Mouse (Mus musculus) midbrain, embryonic 13.5 days (tissue): ENCODE measurements around the gene Camk1. TPM values are rescaled to one million over a fixed set of nuclear protein-coding genes. Genes with fewer than 3 reads are reported as not detected.
"Not testable (repeated sequence)": the region's sequence is repeated elsewhere in the genome, so short reads cannot be mapped to it uniquely, and the experiment has no call there.

Source experiments
- ATAC-seq: fragments of 200-750 bp; cut with Nextera tagmentation; 2 replicates; pipeline ENCODE4 v1.8.0; 2017; ENCODE audit warnings: mild to moderate bottlenecking, moderate TSS enrichment, moderate library complexity
- H3K27ac ChIP-seq: fragments of 300-500 bp; sonication (generic); 2 replicates; pipeline ENCODE4 v1.5.1; 2015; ENCODE audit warnings: inconsistent platforms, mild to moderate bottlenecking, moderate library complexity
- H3K27me3 ChIP-seq: fragments of 300-500 bp; sonication (generic); 2 replicates; pipeline ENCODE4 v1.6.1; 2015; ENCODE audit warnings: mild to moderate bottlenecking, inconsistent platforms
- H3K36me3 ChIP-seq: fragments of 300-500 bp; sonication (generic); 2 replicates; pipeline ENCODE4 v1.6.1; 2015; ENCODE audit warnings: mild to moderate bottlenecking, inconsistent platforms
- H3K4me1 ChIP-seq: fragments of 300-500 bp; sonication (generic); replicated peaks from 2 replicates; pipeline ENCODE4 v1.6.1; 2015; ENCODE audit warnings: inconsistent platforms
- H3K4me2 ChIP-seq: fragments of 300-500 bp; sonication (generic); replicated peaks from 2 replicates; pipeline ENCODE4 v1.6.1; 2015; ENCODE audit warnings: moderate library complexity, mild to moderate bottlenecking, inconsistent platforms
- H3K4me3 ChIP-seq: fragments of 300-500 bp; sonication (generic); replicated peaks from 2 replicates; pipeline ENCODE4 v1.5.1; 2015; ENCODE audit warnings: mild to moderate bottlenecking, inconsistent platforms
- H3K9ac ChIP-seq: fragments of 300-500 bp; sonication (generic); replicated peaks from 2 replicates; pipeline ENCODE4 v1.6.1; 2015; ENCODE audit warnings: mild to moderate bottlenecking, inconsistent platforms
- H3K9me3 ChIP-seq: fragments of 300-500 bp; sonication (generic); 2 replicates; pipeline ENCODE4 v1.6.1; 2016; ENCODE audit warnings: mild to moderate bottlenecking, inconsistent platforms
- WGBS: fragments of 180-500 bp; shearing (Covaris S2); methylation state at CpG from one replicate; pipeline ENCODE4 v1.1.7; 2015; 5-methylcytosine and 5-hydroxymethylcytosine counted together
- polyA plus RNA-seq: library from polyadenylated mRNA; unstranded; fragments of >200 nt; fragmentation: Nextera tagmentation; extraction: Ambion mirVana; gene quantifications from 2 replicates; pipeline ENCODE4 v1.2.1, GENCODE M21; 2015

Gene Camk1
- polyA plus RNA-seq, 1 experiment from 2014 or later = 79.4 TPM

GRCm38 (mm10) chr6:113351161-113351560 is 7.4 kb upstream of the Camk1 start:
- Histone ChIP-seq H3K4me1 (no peaks in the 10 kb centered on the region), H3K4me3 (no peak overlapping the region), H3K27ac (no peak overlapping the region), H3K36me3 (no peaks in the 10 kb centered on the region), H3K9me3 (no peaks in the 10 kb centered on the region), H3K9ac (no peak overlapping the region), H3K27me3 (no peaks in the 10 kb centered on the region), H3K4me2 (no peak overlapping the region)
- no peak for ATAC-seq
- 94% methylated on average over 1 of the region's 1 CpGs for WGBS

DNA sequence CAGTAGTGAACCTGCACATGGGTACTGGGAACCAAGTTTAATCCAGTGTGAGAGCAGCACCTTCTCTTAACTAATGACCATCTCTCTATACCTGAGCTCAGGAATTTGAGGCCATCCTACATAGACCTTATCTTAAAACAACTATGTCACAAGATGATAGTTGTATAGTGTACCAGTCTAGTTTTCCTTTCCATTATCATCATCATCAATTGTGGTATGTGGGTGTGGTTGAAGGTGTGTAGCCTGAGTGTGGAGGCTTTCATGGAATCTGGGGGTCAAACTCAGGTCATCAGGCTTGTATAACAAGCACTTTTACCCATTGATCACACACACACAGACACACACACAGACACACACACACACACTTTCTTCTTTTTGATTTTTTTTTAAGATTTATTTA is 6.8 kb upstream of the Camk1 start:
- H3K4me2 ChIP-seq = no peak overlapping the region
- no peak overlapping the region for H3K4me3 ChIP-seq
- no peaks in the 10 kb centered on the region for H3K27me3 ChIP-seq
- H3K9ac ChIP-seq = no peak overlapping the region
- no peaks in the 10 kb centered on the region for H3K9me3 ChIP-seq
- no peaks in the 10 kb centered on the region for H3K36me3 ChIP-seq
- no peak for ATAC-seq
- no peak overlapping the region for H3K27ac ChIP-seq
- H3K4me1 ChIP-seq = no peaks in the 10 kb centered on the region

DNA sequence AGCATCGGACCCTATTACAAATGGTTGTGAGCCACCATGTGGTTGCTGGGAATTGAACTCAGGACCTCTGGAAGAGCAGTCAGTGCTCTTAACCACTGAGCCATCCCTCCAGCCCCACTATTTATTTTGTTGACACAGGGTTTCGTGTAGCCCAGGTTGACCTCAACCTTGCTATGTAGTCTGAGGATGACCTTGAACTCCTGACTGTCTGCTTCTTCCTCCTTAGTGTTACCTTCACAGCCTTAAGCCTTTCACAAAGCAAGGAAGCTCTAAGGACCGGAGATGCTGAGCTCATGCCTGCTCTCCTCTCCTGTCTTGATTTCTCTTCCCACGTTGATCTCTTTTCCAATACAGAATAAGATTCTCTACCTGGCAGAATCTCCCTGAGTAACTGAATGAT is 3.1 kb upstream of the Camk1 start:
- Histone ChIP-seq H3K4me3 (no peak overlapping the region), H3K36me3 (no peaks in the 10 kb centered on the region), H3K27ac (no peak overlapping the region), H3K27me3 (no peaks in the 10 kb centered on the region), H3K9ac (no peak overlapping the region), H3K4me1 (peaks cover 23% of the 10 kb centered on the region), H3K9me3 (no peaks in the 10 kb centered on the region), H3K4me2 (no peak overlapping the region)
- WGBS = 82% methylated on average over 4 of the region's 4 CpGs
- ATAC-seq = no peak

GRCm38 (mm10) chr6:113344321-113344720 is 537 bp upstream of the Camk1 start:
- 54% methylated on average over 2 of the region's 2 CpGs for WGBS
- Histone ChIP-seq H3K27me3 (no peaks in the 10 kb centered on the region), H3K9me3 (no peaks in the 10 kb centered on the region), H3K4me3 (peak overlapping the region; percentile 63; the same call in 1 of the 2 replicates), H3K4me1 (peaks cover 28% of the 10 kb centered on the region), H3K36me3 (peaks cover 9% of the 10 kb centered on the region), H3K4me2 (peak overlapping the region; percentile 86), H3K27ac (no peak overlapping the region), H3K9ac (peak overlapping the region; percentile 91; the same call in 1 of the 2 replicates)
- peak; percentile 16; the same call in 1 of the 2 replicates for ATAC-seq

DNA sequence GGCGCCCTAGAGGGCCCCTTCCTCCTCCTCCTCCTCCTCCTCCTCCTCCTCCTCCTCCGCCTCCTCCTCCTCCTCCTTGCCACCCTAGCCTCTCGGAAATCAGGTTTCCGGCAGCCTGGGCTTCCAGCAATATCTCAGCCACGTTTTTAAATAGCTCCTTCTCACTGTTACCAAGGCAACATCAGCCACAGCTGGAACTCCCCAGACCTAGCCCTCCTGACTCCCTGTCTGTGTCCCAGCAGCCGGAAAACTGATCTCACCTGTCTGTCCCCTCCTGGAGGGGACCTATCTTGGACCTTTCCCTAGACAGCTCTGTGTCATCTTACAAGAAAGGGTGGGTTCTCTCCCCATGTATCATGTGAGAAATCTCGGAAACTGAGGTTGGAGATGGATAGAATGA is 1.5 kb downstream of the Camk1 start:
- Histone ChIP-seq H3K4me1 (peaks cover 28% of the 10 kb centered on the region), H3K27ac (no peak overlapping the region), H3K27me3 (no peaks in the 10 kb centered on the region), H3K4me2 (peak overlapping the region; percentile 86), H3K36me3 (peaks cover 28% of the 10 kb centered on the region), H3K9ac (no peak overlapping the region), H3K4me3 (peak overlapping the region; percentile 63), H3K9me3 (no peaks in the 10 kb centered on the region)
- 34% methylated on average over 4 of the region's 7 CpGs for WGBS
- ATAC-seq = no peak

GRCm38 (mm10) chr6:113341574-113341973 is 2.2 kb downstream of the Camk1 start:
- H3K27ac ChIP-seq = no peak overlapping the region
- no peak for ATAC-seq
- H3K9me3 ChIP-seq = no peaks in the 10 kb centered on the region
- 87% methylated on average over 6 of the region's 6 CpGs for WGBS
- peaks cover 28% of the 10 kb centered on the region for H3K4me1 ChIP-seq
- peaks cover 28% of the 10 kb centered on the region for H3K36me3 ChIP-seq
- H3K27me3 ChIP-seq = no peaks in the 10 kb centered on the region
- H3K9ac ChIP-seq = no peak overlapping the region
- H3K4me2 ChIP-seq = peak overlapping the region; percentile 9; the same call in 1 of the 2 replicates
- no peak overlapping the region for H3K4me3 ChIP-seq

DNA sequence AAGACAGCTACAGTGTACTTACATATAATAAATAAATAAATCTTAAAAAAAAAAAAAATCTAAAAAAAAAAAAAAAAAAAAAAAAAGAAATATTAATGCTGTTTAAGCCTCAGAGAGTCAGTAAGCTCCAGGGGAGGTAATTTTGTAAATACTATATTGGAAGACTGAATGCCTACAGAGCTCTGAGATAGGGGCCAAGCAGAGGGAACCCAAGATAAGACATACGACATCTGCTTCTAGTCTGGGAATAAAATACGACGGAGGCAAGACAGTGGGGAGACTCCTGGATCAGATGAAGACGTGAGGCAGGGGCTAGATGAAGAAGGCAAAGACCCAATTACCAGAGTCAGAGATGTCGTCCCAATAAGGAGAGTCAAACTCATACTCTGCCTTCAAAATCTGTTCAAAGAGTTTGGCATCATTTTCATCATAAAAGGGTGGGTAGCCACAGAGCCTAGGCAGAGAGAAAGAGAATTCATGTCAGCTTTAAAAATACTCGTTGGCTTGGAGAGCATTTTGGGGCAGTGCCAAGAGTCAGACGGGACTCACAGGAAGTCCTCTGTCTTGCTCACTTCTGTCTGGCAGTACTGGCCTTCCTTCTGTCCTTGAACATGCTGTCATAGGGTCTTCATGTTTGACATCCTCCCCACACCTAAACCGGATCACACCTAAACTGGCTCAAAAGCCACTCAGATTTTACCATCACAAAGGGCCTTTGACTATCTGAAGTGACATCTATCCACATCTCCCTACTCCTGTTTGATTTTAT is 6.7 kb downstream of the Camk1 start:
- ATAC-seq = no peak
- 73% methylated on average over 8 of the region's 8 CpGs for WGBS
- H3K4me3 ChIP-seq = no peak overlapping the region

GRCm38 (mm10) chr6:113334216-113334615 is 9.6 kb downstream of the Camk1 start:
- H3K4me1 ChIP-seq = 0 out of 2 replicates have a peak, but pooled peaks cover 4% of the 10 kb centered on the region
- no peak overlapping the region for H3K4me2 ChIP-seq
- H3K9ac ChIP-seq = no peak overlapping the region
- no peak overlapping the region for H3K27ac ChIP-seq
- no peak for ATAC-seq
- WGBS = 85% methylated on average over 6 of the region's 6 CpGs
- H3K4me3 ChIP-seq = no peak overlapping the region
- no peaks in the 10 kb centered on the region for H3K27me3 ChIP-seq
- H3K9me3 ChIP-seq = no peaks in the 10 kb centered on the region
- peaks cover 72% of the 10 kb centered on the region for H3K36me3 ChIP-seq

More for the DNA sequence above, 6.7 kb downstream of the Camk1 start:
- Histone ChIP-seq H3K36me3 (peaks cover 67% of the 10 kb centered on the region), H3K27me3 (no peaks in the 10 kb centered on the region), H3K9me3 (no peaks in the 10 kb centered on the region), H3K4me2 (no peak overlapping the region), H3K9ac (no peak overlapping the region), H3K4me1 (peaks cover 10% of the 10 kb centered on the region), H3K27ac (no peak overlapping the region)

DNA sequence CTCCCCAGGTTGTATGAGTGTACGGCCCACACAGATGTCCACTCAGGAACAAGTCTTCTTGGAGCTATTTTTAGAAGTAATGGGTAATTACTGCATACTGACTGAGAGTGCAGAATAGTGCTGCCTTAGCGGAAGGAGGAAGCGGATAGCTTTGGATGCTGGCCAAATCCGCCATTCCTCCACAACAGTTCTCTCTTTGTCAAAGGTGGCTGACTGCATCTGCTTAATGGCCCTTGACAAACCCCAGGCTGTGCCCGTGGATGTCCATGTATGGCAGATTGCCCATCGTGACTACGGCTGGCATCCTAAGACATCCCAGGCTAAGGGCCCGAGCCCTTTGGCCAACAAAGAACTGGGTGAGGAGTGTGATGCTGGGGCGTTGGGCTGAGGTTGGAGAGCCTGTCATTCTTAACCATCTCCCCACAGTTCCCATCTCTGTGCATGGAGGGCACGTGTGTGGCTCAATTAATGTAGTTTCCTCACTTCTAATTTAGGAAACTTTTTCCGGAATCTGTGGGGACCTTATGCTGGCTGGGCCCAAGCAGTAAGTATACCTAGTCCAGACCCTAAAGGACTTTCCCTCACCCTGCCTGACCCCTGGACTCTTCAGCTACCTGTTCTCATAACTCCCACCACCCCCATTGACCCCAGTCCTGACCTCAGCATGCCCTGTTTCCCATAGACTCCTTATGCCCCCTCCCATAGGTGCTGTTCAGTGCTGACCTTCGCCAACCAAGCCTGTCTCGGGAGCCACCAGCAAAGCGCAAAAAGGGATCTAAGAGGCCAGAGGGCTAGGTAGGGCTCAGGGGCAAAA is 10.4 kb downstream of the Camk1 start:
- Histone ChIP-seq H3K9me3 (no peaks in the 10 kb centered on the region), H3K4me2 (no peak overlapping the region), H3K4me1 (0 out of 2 replicates have a peak, but pooled peaks cover 4% of the 10 kb centered on the region), H3K27ac (peak overlapping the region; percentile 39; the same call in 1 of the 2 replicates), H3K4me3 (no peak overlapping the region), H3K9ac (no peak overlapping the region), H3K36me3 (peaks cover 63% of the 10 kb centered on the region), H3K27me3 (no peaks in the 10 kb centered on the region)
- ATAC-seq = peak; percentile 56
- WGBS = 76% methylated on average over 14 of the region's 14 CpGs

DNA sequence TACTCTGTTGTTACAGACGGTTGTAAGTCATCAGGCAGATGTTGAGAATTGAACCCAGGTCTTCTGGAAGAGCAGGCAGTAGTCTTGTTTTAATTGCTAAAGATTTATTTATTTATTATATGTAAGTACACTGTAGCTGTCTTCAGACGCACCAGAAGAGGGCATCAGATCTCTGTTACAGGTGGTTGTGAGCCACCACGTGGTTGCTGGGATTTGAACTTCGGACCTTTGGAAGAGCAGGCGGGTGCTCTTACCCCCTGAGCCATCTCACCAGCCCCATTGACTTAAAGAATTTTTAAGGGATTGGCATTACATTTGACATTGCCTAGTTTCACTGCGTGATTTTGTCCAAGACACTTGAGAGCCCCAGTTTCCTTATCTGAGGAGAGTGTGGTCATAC is 11.1 kb downstream of the Camk1 start:
- H3K4me2 ChIP-seq, H3K27ac ChIP-seq, H3K9me3 ChIP-seq, H3K9ac ChIP-seq, H3K4me1 ChIP-seq, ATAC-seq, H3K4me3 ChIP-seq, H3K27me3 ChIP-seq: not testable (repeated sequence)
- 81% methylated on average over 6 of the region's 6 CpGs for WGBS
- H3K36me3 ChIP-seq = peaks cover 57% of the 10 kb centered on the region

DNA sequence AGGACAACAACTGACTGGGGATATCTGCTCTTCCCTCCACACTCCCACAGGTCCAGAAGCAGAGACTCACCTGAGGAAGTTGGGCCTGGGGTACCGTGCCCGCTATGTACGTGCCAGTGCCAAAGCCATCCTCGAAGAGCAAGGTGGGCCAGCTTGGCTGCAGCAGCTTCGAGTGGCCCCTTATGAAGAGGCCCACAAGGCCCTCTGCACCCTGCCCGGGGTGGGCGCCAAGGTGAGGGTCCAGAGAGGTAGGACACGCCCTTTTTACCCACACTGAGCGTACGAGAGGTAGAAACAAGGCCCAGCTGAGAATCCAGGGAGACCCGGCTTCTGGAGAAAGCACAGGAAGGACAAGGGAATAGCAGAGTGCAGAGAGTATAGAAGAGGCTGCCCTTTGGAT is 12.1 kb downstream of the Camk1 start:
- Histone ChIP-seq H3K27me3 (no peaks in the 10 kb centered on the region), H3K9ac (no peak overlapping the region), H3K9me3 (no peaks in the 10 kb centered on the region), H3K36me3 (peaks cover 54% of the 10 kb centered on the region), H3K27ac (no peak overlapping the region), H3K4me3 (no peak overlapping the region), H3K4me1 (peaks cover 10% of the 10 kb centered on the region), H3K4me2 (no peak overlapping the region)
- no peak for ATAC-seq
- WGBS = 93% methylated on average over 11 of the region's 11 CpGs

DNA sequence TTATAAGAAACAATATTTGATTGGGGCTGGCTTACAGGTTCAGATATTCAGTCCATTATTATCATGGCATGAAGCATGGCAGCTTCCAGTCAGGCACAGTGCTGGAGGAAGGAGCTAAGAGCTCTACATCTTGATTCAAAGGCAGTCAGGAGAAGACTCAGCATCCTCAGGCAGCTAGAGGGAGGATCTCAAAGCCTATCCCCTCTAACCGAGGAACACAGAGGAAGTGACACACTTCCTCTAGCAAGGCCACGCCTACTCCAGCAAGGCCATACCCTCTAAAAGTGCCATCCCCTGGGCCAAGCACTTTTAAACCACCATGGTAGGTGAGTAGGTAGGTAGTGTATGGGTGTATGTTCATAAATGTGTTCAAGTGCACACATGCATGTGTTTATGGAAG is 13.2 kb downstream of the Camk1 start:
- peaks cover 44% of the 10 kb centered on the region for H3K36me3 ChIP-seq
- H3K4me1 ChIP-seq = peaks cover 17% of the 10 kb centered on the region
- 64% methylated on average over 2 of the region's 2 CpGs for WGBS
- no peak overlapping the region for H3K4me3 ChIP-seq
- H3K9ac ChIP-seq = no peak overlapping the region
- no peak overlapping the region for H3K27ac ChIP-seq
- ATAC-seq = no peak
- H3K4me2 ChIP-seq = no peak overlapping the region
- H3K27me3 ChIP-seq = no peaks in the 10 kb centered on the region
- no peaks in the 10 kb centered on the region for H3K9me3 ChIP-seq
